Mouse (Mus musculus): Measurements from ENCODE around the gene Anks1b. TPM values are rescaled to one million over a fixed set of nuclear protein-coding genes. Genes with fewer than 3 reads are reported as not detected.

The Anks1b gene
- polyA plus RNA-seq, 1 experiment: 1.3 TPM

DNA sequence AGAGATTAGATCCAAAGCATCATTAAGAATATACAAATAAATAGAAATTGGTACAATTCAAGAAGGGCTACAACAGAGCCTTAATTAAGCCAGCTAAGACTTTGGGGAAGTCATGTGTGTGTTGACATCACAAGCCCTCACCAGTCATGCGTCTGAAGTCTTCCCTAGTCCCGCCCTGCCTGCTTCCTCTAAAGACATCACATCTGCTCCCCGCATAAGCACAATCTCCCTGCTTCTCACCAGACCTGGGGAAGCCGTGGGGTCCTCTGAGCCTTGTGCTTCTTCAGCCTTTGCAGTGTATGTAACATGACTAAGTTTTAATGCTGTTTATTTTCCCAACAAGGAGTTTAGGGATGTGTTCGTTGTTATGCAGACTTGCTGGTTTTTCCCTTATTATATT lies 706.7 kb downstream of the Anks1b start:
- Histone ChIP-seq H3K4me1 (ENCODE audit: control insufficient read depth, insufficient read depth, low read length) (no peaks in the 10 kb centered on the region), H3K27ac (ENCODE audit: insufficient read depth, low read depth, low read length) (no peak overlapping the region), H3K27me3 (replicated peaks; ENCODE audit: control insufficient read depth, insufficient read depth, low read length) (no peaks in the 10 kb centered on the region; the same call in 1 of the 2 replicates), H3K4me3 (ENCODE audit: insufficient read depth, low read depth, low read length) (no peak overlapping the region), H3K36me3 (ENCODE audit: control insufficient read depth, insufficient read depth, low read length) (no peaks in the 10 kb centered on the region)
- 79% methylated on average over 5 of the region's 5 CpGs for WGBS
- TF ChIP-seq CTCF (conservative IDR thresholded peaks at IDR 0.05; ENCODE audit: insufficient read depth, insufficient read length, low read depth, low read length): no peak
- no peak for TF ChIP-seq POLR2A (IDR thresholded peaks at IDR 0.05; ENCODE audit: low read depth, low read length)
- no peak for DNase-seq

DNA sequence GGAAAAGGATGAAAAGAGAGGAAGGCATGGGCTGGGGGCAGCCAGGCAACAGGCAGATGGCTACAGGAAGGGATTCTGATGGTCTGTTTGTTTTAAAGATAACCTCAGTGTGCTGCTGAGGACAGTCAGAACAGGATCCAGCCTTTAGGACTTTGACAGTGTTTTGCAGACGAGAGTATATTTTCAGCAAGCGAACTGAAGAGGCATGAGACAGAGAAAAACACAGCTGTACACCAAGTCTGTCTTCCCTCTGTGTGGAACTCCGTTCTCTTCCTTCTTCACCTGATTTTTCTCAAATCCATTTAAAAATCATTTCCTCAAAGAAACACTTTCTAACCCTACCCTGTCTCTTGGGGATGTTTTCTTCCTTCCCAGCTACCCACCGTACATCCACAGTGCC lies 710.7 kb downstream of the Anks1b start:
- H3K27me3 ChIP-seq (replicated peaks; ENCODE audit: control insufficient read depth, insufficient read depth, low read length): no peaks in the 10 kb centered on the region
- H3K36me3 ChIP-seq (ENCODE audit: control insufficient read depth, insufficient read depth, low read length): no peaks in the 10 kb centered on the region
- H3K4me3 ChIP-seq (ENCODE audit: insufficient read depth, low read depth, low read length): no peak overlapping the region
- 79% methylated on average over 4 of the region's 4 CpGs for WGBS
- no peak for DNase-seq
- no peak for TF ChIP-seq POLR2A (IDR thresholded peaks at IDR 0.05; ENCODE audit: low read depth, low read length)
- TF ChIP-seq CTCF (conservative IDR thresholded peaks at IDR 0.05; ENCODE audit: insufficient read depth, insufficient read length, low read depth, low read length): no peak
- H3K27ac ChIP-seq (ENCODE audit: insufficient read depth, low read depth, low read length): no peak overlapping the region
- H3K4me1 ChIP-seq (ENCODE audit: control insufficient read depth, insufficient read depth, low read length): no peaks in the 10 kb centered on the region

DNA sequence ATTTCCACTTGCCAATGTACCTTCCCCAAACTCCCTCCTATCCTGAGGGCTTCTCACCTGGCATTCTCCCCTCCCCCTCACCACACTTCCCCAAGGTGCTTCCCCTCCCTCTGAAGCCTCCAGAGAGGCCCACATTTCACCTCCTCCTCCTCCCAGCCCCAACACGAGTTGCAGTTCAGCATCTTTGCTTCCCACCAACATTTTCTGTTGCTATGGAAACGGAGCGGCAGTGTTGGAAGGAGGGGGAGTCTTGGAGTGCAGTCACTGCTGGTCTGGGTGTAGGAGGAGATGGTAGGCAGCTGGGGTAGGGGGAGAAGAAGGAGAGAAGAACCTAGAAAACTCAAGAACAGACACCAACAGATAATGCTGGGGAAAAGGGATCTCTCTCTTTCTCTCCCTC lies 722.8 kb downstream of the Anks1b start:
- TF ChIP-seq CTCF (conservative IDR thresholded peaks at IDR 0.05; ENCODE audit: insufficient read depth, insufficient read length, low read depth, low read length) (no peak), POLR2A (IDR thresholded peaks at IDR 0.05; ENCODE audit: low read depth, low read length) (no peak)
- H3K4me3 ChIP-seq (ENCODE audit: insufficient read depth, low read depth, low read length): no peak overlapping the region
- WGBS: 13% methylated on average over 3 of the region's 3 CpGs
- H3K4me1 ChIP-seq (ENCODE audit: control insufficient read depth, insufficient read depth, low read length): no peaks in the 10 kb centered on the region
- H3K36me3 ChIP-seq (ENCODE audit: control insufficient read depth, insufficient read depth, low read length): no peaks in the 10 kb centered on the region
- H3K27ac ChIP-seq (ENCODE audit: insufficient read depth, low read depth, low read length): no peak overlapping the region
- H3K27me3 ChIP-seq (replicated peaks; ENCODE audit: control insufficient read depth, insufficient read depth, low read length): no peaks in the 10 kb centered on the region
- DNase-seq: no peak

DNA sequence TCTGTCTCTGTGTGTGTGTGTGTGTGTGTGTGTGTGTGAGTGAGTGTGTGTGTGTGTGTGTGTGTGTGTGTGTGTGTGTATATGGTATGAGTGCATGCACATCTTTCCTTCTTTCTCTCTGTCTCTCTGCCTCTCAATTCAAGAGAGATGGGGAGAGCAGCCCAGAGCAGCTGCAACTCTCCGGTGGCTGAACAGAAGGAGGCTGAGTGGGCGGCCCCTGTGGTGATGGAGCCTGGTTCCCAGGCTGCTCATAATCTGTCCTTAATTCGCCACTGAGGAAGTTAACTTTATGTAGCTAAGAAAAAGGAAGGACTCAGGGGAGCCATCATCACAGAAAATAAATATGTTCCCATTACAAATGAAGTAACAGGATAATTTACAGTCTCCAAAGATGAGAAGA lies 723.3 kb downstream of the Anks1b start:
- no peak for DNase-seq
- WGBS: 35% methylated on average over 3 of the region's 3 CpGs
- no peak overlapping the region for H3K4me3 ChIP-seq (ENCODE audit: insufficient read depth, low read depth, low read length)
- no peak overlapping the region for H3K27ac ChIP-seq (ENCODE audit: insufficient read depth, low read depth, low read length)
- H3K36me3 ChIP-seq (ENCODE audit: control insufficient read depth, insufficient read depth, low read length): no peaks in the 10 kb centered on the region
- no peak for TF ChIP-seq CTCF (conservative IDR thresholded peaks at IDR 0.05; ENCODE audit: insufficient read depth, insufficient read length, low read depth, low read length)
- no peak for TF ChIP-seq POLR2A (IDR thresholded peaks at IDR 0.05; ENCODE audit: low read depth, low read length)
- no peaks in the 10 kb centered on the region for H3K4me1 ChIP-seq (ENCODE audit: control insufficient read depth, insufficient read depth, low read length)
- no peaks in the 10 kb centered on the region for H3K27me3 ChIP-seq (replicated peaks; ENCODE audit: control insufficient read depth, insufficient read depth, low read length)

DNA sequence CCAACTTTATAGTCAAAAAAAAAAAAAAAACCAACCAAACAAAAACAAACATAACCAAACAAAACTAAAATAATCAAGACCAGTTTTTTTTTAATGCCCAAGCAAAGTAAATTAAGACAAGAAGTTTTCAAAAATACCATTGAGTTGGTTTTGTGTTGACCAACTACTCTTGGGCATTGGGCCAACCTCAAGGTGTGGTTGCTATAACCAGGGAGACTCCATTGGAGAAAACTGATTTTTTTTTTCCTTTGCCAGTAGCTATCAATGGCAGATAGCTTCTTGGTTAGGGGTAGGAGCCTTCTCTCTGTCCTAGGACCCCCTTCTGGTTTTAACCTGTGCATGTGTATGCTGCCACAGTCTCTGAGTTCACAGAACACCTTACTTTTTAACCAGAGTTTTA lies 725.8 kb downstream of the Anks1b start:
- no peaks in the 10 kb centered on the region for H3K4me1 ChIP-seq (ENCODE audit: control insufficient read depth, insufficient read depth, low read length)

GRCm38 (mm10) chr10:90599726-90600531 lies 726.6 kb downstream of the Anks1b start:
- Histone ChIP-seq H3K4me3 (ENCODE audit: insufficient read depth, low read depth, low read length) (no peak overlapping the region), H3K27ac (ENCODE audit: insufficient read depth, low read depth, low read length) (no peak overlapping the region), H3K27me3 (replicated peaks; ENCODE audit: control insufficient read depth, insufficient read depth, low read length) (no peaks in the 10 kb centered on the region; the same call in 1 of the 2 replicates), H3K36me3 (ENCODE audit: control insufficient read depth, insufficient read depth, low read length) (no peaks in the 10 kb centered on the region), H3K4me1 (ENCODE audit: control insufficient read depth, insufficient read depth, low read length) (no peaks in the 10 kb centered on the region)
- 71% methylated on average over 14 of the region's 14 CpGs for WGBS
- DNase-seq: no peak
- no peak for TF ChIP-seq CTCF (conservative IDR thresholded peaks at IDR 0.05; ENCODE audit: insufficient read depth, insufficient read length, low read depth, low read length)
- TF ChIP-seq POLR2A (IDR thresholded peaks at IDR 0.05; ENCODE audit: low read depth, low read length): no peak

More for the DNA sequence above, 725.8 kb downstream of the Anks1b start:
- Histone ChIP-seq H3K27ac (ENCODE audit: insufficient read depth, low read depth, low read length) (no peak overlapping the region), H3K27me3 (replicated peaks; ENCODE audit: control insufficient read depth, insufficient read depth, low read length) (no peaks in the 10 kb centered on the region; the same call in 1 of the 2 replicates), H3K4me3 (ENCODE audit: insufficient read depth, low read depth, low read length) (no peak overlapping the region), H3K36me3 (ENCODE audit: control insufficient read depth, insufficient read depth, low read length) (no peaks in the 10 kb centered on the region)
- TF ChIP-seq CTCF (conservative IDR thresholded peaks at IDR 0.05; ENCODE audit: insufficient read depth, insufficient read length, low read depth, low read length) (no peak), POLR2A (IDR thresholded peaks at IDR 0.05; ENCODE audit: low read depth, low read length) (no peak)
- no peak for DNase-seq

- Histone ChIP-seq H3K4me3 (ENCODE audit: insufficient read depth, low read depth, low read length) (no peak overlapping the region), H3K27me3 (replicated peaks; ENCODE audit: control insufficient read depth, insufficient read depth, low read length) (no peaks in the 10 kb centered on the region; the same call in 1 of the 2 replicates), H3K27ac (ENCODE audit: insufficient read depth, low read depth, low read length) (no peak overlapping the region), H3K4me1 (ENCODE audit: control insufficient read depth, insufficient read depth, low read length) (no peaks in the 10 kb centered on the region), H3K36me3 (ENCODE audit: control insufficient read depth, insufficient read depth, low read length) (no peaks in the 10 kb centered on the region)
- TF ChIP-seq CTCF (conservative IDR thresholded peaks at IDR 0.05; ENCODE audit: insufficient read depth, insufficient read length, low read depth, low read length): no peak
- TF ChIP-seq POLR2A (IDR thresholded peaks at IDR 0.05; ENCODE audit: low read depth, low read length): no peak
- DNase-seq: no peak
- 74% methylated on average over 3 of the region's 3 CpGs for WGBS
These were observed 734.3 kb downstream of the Anks1b start for GRCm38 (mm10) chr10:90607586-90607985.

Data from kidney, adult 2 months (tissue).